Mouse (Mus musculus) megakaryocyte, embryonic 14.5 days (primary cell): ENCODE data around the gene Apoc4. TPM values are rescaled to one million over a fixed set of nuclear protein-coding genes. Genes with fewer than 3 reads are reported as not detected.

Experiments used
- H3K27me3 ChIP-seq: replicated peaks from 2 replicates; pipeline ENCODE3; 2012; ENCODE audit warnings: inconsistent platforms
- H3K36me3 ChIP-seq: replicated peaks from 2 replicates; pipeline ENCODE3; 2012; ENCODE audit warnings: low read length, inconsistent platforms, mixed read lengths
- H3K4me1 ChIP-seq: 2 replicates; pipeline ENCODE4 v1.6.1; 2012; ENCODE audit warnings: inconsistent platforms
- H3K4me3 ChIP-seq: replicated peaks from 2 replicates; pipeline ENCODE3; 2012; ENCODE audit warnings: moderate library complexity, mild to moderate bottlenecking, inconsistent platforms
- H3K9me3 ChIP-seq: 2 replicates; pipeline ENCODE4 v1.6.1; 2012; ENCODE audit warnings: inconsistent platforms
- FLI1 ChIP-seq: IDR thresholded peaks from 2 replicates; pipeline ENCODE4 v1.6.1; 2012; ENCODE audit warnings: low read length, inconsistent platforms, mixed read lengths
- GATA1 ChIP-seq: IDR thresholded peaks from 3 replicates; pipeline ENCODE4 v1.6.1; 2012; ENCODE audit warnings: mixed read lengths, low read length, inconsistent platforms, borderline replicate concordance
- polyA plus RNA-seq: library from polyadenylated mRNA; stranded (reverse); fragments of >175 nt; gene quantifications from 2 replicates; pipeline ENCODE4 v1.2.3, GENCODE M21; 2012; ENCODE audit warnings: low replicate concordance; ENCODE audit not compliant: insufficient read depth

Apoc4 gene
- polyA plus RNA-seq, 1 experiment = 7.1 TPM

DNA sequence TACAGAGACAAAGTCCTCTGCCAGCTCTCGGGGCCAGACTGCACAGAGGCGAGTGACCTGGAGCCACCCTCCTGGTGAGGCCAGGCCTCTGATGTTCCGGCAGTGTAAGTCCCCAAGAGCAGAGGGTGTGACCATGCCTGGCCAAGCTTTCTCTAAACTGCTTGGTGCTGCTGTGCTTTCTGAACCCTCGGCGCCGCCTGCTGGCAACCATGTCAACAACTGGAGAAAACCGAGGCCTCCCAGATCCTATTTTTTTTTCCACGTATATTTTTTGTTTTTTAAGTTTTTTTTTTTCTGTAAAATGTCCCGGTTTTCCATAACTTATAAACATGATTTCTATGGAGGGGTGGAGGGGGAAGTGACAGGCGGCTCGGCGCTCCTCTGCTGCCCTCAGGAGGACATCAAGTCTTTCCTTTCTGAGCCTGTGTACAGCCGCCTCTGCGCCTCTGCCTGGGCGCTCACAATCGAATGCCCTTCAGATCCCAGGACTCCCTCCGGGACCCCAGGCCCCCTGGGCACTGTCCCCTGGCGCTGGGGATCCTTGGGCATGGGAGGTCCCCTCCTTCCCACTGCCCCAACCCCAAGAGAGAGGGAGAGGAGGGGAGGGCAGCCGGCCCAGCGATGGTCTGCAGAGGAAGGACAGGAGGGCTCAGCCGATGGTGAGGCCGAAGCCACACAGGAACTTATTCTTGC is 19.9 kb upstream of the Apoc4 start:
- Histone ChIP-seq H3K36me3 (peaks cover 82% of the 10 kb centered on the region), H3K4me1 (peaks cover 34% of the 10 kb centered on the region)
- TF ChIP-seq GATA1 = no peak
- no peak for TF ChIP-seq FLI1

DNA sequence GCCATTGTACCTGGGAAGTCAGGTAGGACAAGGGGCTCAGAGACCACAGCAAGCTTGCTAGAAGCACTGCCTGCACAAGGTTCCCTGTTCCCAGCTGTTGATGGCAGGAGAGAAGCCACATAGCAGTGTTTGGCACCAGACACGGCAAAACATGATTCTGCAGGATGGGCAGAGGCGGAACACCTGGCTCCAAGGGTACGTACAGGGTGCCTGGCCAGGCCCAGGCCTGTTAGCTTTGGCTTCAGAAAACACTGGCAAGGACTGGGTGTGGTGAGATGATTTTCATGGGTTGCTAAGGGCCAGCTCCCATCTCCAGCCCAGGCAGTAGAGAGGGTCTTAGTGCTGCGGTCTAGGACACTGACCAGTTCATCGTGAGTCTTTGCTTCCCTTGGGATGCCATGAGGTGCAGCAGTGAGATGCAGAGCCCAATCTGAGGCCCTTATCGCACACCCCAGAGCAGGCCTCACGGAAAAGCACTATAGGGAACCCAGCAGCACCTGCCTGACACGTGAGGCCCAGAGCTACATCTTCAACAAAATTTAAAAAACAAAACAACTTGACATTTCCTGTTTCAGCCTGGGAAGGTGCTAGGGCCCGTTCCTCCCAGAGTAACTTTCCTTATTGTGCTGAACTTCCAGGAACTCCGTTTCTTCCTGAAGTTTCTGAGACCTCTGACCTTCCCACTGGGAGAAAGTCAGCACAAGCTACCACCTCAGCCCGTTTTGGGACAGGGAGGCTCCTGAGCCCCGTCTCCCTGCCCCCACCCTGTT is 19.2 kb upstream of the Apoc4 start:
- Histone ChIP-seq H3K9me3 (peaks cover 21% of the 10 kb centered on the region), H3K4me1 (peaks cover 39% of the 10 kb centered on the region), H3K27me3 (peaks cover 30% of the 10 kb centered on the region), H3K4me3 (no peak overlapping the region), H3K36me3 (peaks cover 86% of the 10 kb centered on the region)
- no peak for TF ChIP-seq FLI1
- no peak for TF ChIP-seq GATA1

More for the DNA sequence above, 19.9 kb upstream of the Apoc4 start:
- Histone ChIP-seq H3K27me3 (peaks cover 29% of the 10 kb centered on the region), H3K9me3 (peaks cover 17% of the 10 kb centered on the region), H3K4me3 (no peak overlapping the region)

DNA sequence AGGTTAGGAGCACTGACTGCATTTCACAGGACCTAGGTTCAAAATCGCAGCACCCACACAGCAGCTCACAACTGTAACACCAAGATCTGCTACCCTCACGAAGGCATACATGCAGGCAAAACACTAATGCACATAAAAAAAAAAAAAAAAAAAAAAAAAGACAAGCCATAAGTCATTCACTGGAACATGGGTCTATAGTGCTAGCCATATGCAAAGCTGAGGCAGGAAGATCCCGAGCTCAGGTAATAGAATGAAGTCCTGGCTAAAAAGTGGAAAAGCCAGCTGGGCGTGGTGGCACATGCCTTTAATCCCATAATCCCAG is 18.5 kb upstream of the Apoc4 start:
- H3K36me3 ChIP-seq = peaks cover 79% of the 10 kb centered on the region
- TF ChIP-seq GATA1 (no peak), FLI1 (no peak)
- peaks cover 21% of the 10 kb centered on the region for H3K9me3 ChIP-seq
- H3K27me3 ChIP-seq = peaks cover 33% of the 10 kb centered on the region
- no peak overlapping the region for H3K4me3 ChIP-seq
- peaks cover 45% of the 10 kb centered on the region for H3K4me1 ChIP-seq

DNA sequence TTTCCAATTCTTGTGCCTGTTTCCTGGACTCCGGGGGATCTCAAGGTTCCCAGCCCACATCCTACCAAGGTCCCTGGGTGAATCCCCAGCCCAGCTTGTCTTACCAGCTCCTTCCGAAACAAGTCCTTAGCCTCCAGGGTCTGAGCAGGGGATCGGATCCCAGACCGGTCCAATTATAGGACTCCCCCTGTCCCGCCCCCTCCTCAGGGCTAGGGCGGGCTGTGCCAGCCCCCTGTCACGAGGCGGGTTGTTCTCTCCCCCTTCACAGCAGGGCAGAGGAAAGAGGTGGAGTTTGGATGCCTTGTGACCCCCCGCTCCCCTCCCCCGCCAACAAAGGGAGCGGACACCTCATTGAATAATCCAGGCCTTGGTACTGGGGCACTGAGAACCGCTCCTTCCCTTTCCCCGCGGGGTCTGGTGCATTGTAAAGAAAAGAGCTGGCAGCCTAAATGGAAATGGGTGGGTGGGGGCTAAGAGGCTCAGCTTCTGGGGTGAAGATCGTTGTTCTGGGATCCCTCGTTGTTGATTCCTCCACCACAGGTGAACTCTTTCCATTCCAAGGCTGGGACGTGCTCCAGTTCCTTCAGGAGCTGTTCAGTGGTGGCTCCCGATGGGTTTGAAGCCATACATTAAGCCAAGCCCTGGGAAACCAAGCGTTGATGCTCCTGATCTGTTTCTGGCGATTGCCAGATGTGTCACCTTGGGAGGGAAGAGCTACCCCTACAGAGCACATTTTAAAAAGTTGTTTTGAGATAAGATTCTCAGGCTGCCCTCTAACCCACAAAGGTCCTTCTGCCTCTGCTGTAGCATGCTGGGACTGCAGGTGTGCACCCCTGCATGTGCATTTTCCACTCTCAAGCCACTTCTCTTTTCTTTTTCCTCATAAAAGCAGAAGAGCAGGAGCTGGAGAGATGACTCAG is 17.9 kb upstream of the Apoc4 start, which contains the start of gene Apoe:
Apoe (minus strand) TSS at position 282 of the 920 bp plus-strand sequence.
- peak within 1 kb of the TSS; percentile 53 for H3K4me3 ChIP-seq
- peaks cover 21% of the 10 kb centered on the region for H3K9me3 ChIP-seq
- H3K4me1 ChIP-seq = peaks cover 52% of the 10 kb centered on the region
- no peak for TF ChIP-seq FLI1
- peaks cover 73% of the 10 kb centered on the region for H3K36me3 ChIP-seq
- peaks cover 39% of the 10 kb centered on the region for H3K27me3 ChIP-seq

DNA sequence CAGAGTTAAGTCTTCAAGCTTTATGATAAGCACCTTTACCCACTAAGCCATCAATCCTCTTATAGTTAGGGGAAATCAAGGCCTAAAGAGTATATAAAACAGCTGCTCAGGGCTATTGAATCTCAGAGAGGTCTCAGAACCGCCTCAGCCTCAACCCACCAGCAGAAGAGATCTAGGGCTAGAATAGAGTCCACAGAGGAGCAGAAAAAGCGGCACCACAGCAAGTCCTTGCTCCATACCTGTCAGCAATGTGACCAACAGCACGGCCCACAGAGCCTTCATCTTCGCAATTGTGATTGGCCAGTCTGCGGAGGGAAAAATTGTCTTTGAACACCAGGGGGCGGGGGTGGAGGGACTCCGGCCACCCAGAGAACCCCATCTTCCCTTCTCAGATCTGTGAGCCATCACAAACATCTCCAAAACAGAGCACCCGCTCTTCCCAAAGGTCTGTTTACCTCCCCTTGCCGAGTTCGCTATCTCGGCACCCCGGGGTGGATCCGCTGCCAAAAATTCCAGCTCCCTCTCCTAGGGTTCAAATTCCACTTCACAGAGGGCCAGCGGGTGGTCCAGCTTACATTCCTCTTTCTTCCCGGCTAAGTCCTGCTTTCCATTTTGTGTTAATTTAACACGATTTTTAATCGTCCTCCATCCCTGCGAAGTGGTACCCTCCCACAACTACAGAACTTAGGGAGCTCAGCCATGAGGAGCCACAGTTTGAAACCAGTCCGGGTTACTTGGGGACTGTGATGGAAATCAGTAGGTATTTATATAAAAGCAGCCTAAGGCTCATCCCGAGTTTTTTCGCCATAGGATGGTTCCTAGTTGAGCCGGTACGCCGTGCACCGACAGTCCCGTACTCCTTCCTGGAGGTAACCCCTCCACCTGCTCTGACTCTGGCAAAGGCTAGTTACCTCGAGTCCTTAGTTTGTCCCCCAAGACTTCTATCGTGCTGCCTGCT is 16.9 kb upstream of the Apoc4 start:
- H3K4me3 ChIP-seq = peak overlapping the region; percentile 53
- H3K4me1 ChIP-seq = peaks cover 58% of the 10 kb centered on the region
- H3K36me3 ChIP-seq = peaks cover 63% of the 10 kb centered on the region
- H3K9me3 ChIP-seq = peaks cover 21% of the 10 kb centered on the region
- TF ChIP-seq FLI1 (no peak), GATA1 (no peak)
- H3K27me3 ChIP-seq = peaks cover 48% of the 10 kb centered on the region

DNA sequence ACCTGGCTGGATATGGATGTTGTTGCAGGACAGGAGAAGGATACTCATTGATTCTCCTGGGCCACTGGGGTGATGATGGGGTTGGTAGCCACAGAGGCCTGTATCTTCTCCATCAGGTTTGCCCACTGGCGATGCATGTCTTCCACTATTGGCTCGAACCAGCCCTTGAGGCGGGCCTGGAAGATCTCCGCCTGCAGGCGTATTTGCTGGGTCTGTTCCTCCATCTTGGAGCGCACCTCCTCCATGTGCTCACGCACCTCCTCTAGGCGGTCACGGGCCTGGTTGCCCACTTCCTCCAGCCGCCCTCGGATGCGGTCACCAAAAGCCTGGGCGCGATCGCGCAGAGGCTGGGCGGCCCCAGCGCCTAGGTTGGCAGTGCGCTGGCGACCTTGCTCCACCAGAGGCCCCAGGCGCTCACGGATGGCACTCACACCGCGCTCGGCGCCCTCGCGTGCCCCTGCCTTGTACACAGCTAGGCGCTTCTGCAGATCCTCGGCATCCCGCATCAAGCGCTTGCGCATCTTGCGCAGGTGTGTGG is 15.1 kb upstream of the Apoc4 start:
- peaks cover 22% of the 10 kb centered on the region for H3K9me3 ChIP-seq
- H3K4me3 ChIP-seq = peak overlapping the region; percentile 54
- peaks cover 45% of the 10 kb centered on the region for H3K36me3 ChIP-seq
- H3K27me3 ChIP-seq = peaks cover 66% of the 10 kb centered on the region
- H3K4me1 ChIP-seq = peaks cover 46% of the 10 kb centered on the region
- no peak for TF ChIP-seq FLI1
- no peak for TF ChIP-seq GATA1

DNA sequence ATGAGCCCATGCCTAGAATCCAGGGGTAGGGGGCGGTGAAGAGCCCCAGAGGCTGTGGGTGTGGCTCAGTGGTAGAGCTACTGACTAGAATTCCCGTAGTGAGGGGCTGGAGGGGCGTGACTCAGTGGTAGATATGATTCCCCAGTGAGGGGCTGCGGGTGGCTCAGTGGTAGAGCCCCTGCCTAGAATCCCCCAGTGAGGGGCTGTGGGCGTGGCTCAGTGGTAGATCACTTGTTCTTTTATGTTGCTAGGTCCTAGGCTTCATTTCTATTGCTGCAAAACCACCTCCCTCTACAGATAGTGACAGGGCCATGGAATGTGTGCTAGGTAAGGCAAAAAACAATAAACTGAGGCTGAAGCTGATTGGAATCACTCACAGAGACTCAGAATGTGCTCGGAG is 14.6 kb upstream of the Apoc4 start:
- Histone ChIP-seq H3K27me3 (peaks cover 71% of the 10 kb centered on the region), H3K4me1 (peaks cover 44% of the 10 kb centered on the region), H3K9me3 (peaks cover 25% of the 10 kb centered on the region), H3K36me3 (peaks cover 41% of the 10 kb centered on the region), H3K4me3 (no peak overlapping the region)
- TF ChIP-seq FLI1 (no peak), GATA1 (no peak)

DNA sequence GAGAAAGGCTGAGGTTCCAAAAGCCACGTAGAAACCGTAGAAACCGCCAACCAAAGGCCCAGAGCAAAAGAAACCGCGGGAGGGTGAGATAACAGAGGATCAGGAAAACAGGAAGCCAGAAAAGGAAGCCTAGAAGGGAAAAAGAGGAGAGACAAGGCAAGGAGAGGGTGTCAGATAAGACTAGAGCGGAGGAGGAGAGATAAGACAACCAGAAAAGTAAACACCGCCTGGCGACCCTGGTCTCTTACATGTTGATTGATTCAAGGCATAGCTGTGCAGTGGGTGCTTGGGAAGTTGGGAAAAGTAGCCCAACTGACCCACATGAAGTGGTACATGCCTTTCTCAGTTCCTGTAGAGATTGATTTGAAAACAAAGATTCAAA is 13.9 kb upstream of the Apoc4 start:
- H3K9me3 ChIP-seq = peaks cover 25% of the 10 kb centered on the region
- TF ChIP-seq FLI1 (no peak), GATA1 (no peak)
- peaks cover 34% of the 10 kb centered on the region for H3K36me3 ChIP-seq
- peak overlapping the region; percentile 42 for H3K4me3 ChIP-seq
- H3K4me1 ChIP-seq = peaks cover 38% of the 10 kb centered on the region
- peaks cover 75% of the 10 kb centered on the region for H3K27me3 ChIP-seq
